Comparison of ENCODE assay signal across 24 mouse cellular contexts in genomic region chr4:141221848-141222247, GRCm38 (mm10). TPM values are rescaled to one million over a fixed set of nuclear protein-coding genes. Genes with fewer than 3 reads are reported as not detected.
A peak's percentile ranks its signal among the peaks of the same experiment; 100 is the strongest.
DNase-seq lines count a peak whose midpoint lies in the region; ATAC-seq and TF ChIP-seq lines count a peak whose summit lies in the region.
"Had no signal": no experiment of that assay in that cellular context is flagged by ENCODE, and none has a peak within 500 bp of the region (broad histone marks: within the 10 kb centered on the region; RNA-seq: fewer than 3 reads in every experiment).

No protein-coding gene starts in this region.

- H3K9me3 ChIP-seq in forebrain, postnatal 0 days (ENCODE audit: low read length) = no peaks in the 10 kb centered on the region
- H3K9me3 ChIP-seq in forebrain, embryonic 13.5 days (replicated peaks) = no peaks in the 10 kb centered on the region
- no peaks in the 10 kb centered on the region for H3K9me3 ChIP-seq in kidney, postnatal 0 days (replicated peaks; ENCODE audit: low read length)
- H3K9me3 ChIP-seq: heart, embryonic 13.5 days; midbrain, embryonic 10.5 days; neural tube, embryonic 12.5 days; stomach, embryonic 15.5 days had no signal

- H3K36me3 ChIP-seq in forebrain, postnatal 0 days (ENCODE audit: insufficient read depth) = peaks cover 9% of the 10 kb centered on the region; the same call in 1 of the 2 replicates
- H3K36me3 ChIP-seq in forebrain, embryonic 13.5 days (ENCODE audit: poor library complexity, severe bottlenecking) = peaks cover 12% of the 10 kb centered on the region
- no peaks in the 10 kb centered on the region for H3K36me3 ChIP-seq in kidney, postnatal 0 days (ENCODE audit: insufficient read depth, low read length)
- H3K36me3 ChIP-seq: heart, embryonic 13.5 days; stomach, embryonic 15.5 days had no signal

- H3K27ac ChIP-seq in forebrain, postnatal 0 days (ENCODE audit: low read depth, low read length) = no peak overlapping the region
- no peak overlapping the region for H3K27ac ChIP-seq in forebrain, embryonic 13.5 days
- no peak overlapping the region for H3K27ac ChIP-seq in kidney, postnatal 0 days
- H3K27ac ChIP-seq: heart, embryonic 13.5 days; midbrain, embryonic 10.5 days; neural tube, embryonic 12.5 days; stomach, embryonic 15.5 days had no signal

- no peak overlapping the region for H3K4me3 ChIP-seq in forebrain, postnatal 0 days (ENCODE audit: low read depth, low read length)
- H3K4me3 ChIP-seq in forebrain, embryonic 13.5 days = no peak overlapping the region
- no peak overlapping the region for H3K4me3 ChIP-seq in kidney, postnatal 0 days (replicated peaks; ENCODE audit: low read depth, low read length)
- H3K4me3 ChIP-seq: heart, embryonic 13.5 days; midbrain, embryonic 10.5 days; neural tube, embryonic 12.5 days; stomach, embryonic 15.5 days had no signal

- H3K27me3 ChIP-seq in forebrain, postnatal 0 days (ENCODE audit: insufficient read depth, low read length) = no peaks in the 10 kb centered on the region
- H3K27me3 ChIP-seq in forebrain, embryonic 13.5 days = no peaks in the 10 kb centered on the region
- no peaks in the 10 kb centered on the region for H3K27me3 ChIP-seq in kidney, postnatal 0 days (ENCODE audit: insufficient read depth, low read length)
- H3K27me3 ChIP-seq: heart, embryonic 13.5 days; neural tube, embryonic 12.5 days; Patski; stomach, embryonic 15.5 days had no signal

- 84% methylated on average over 2 of the region's 2 CpGs for WGBS in forebrain, postnatal 0 days
- WGBS in forebrain, embryonic 13.5 days = 87% methylated on average over 2 of the region's 2 CpGs
- 82% methylated on average over 2 of the region's 2 CpGs for WGBS in kidney, postnatal 0 days

- H3K4me1 ChIP-seq in forebrain, postnatal 0 days (ENCODE audit: insufficient read depth) = no peaks in the 10 kb centered on the region
- H3K4me1 ChIP-seq in forebrain, embryonic 13.5 days = no peaks in the 10 kb centered on the region
- no peaks in the 10 kb centered on the region for H3K4me1 ChIP-seq in kidney, postnatal 0 days (replicated peaks; ENCODE audit: insufficient read depth, low read length)
- H3K4me1 ChIP-seq: midbrain, embryonic 10.5 days; neural tube, embryonic 12.5 days; stomach, embryonic 15.5 days had no signal

- no peak for ATAC-seq in forebrain, postnatal 0 days
- ATAC-seq in forebrain, embryonic 13.5 days = no peak
- ATAC-seq in kidney, postnatal 0 days (replicated peaks; ENCODE audit: low FRiP score, low read depth) = no peak
- ATAC-seq in erythroid progenitor cell, adult 5-6 weeks (replicated peaks; ENCODE audit: low FRiP score, poor library complexity, severe bottlenecking) = no peak
- ATAC-seq: forebrain, embryonic 16.5 days; hindbrain, embryonic 16.5 days; Patski had no signal

- H3K4me2 ChIP-seq in forebrain, postnatal 0 days (ENCODE audit: low read depth) = no peak overlapping the region
- H3K4me2 ChIP-seq in forebrain, embryonic 13.5 days = no peak overlapping the region
- H3K4me2 ChIP-seq in kidney, postnatal 0 days (ENCODE audit: low read length) = no peak overlapping the region
- H3K4me2 ChIP-seq: heart, embryonic 13.5 days; neural tube, embryonic 12.5 days; stomach, embryonic 15.5 days had no signal

- TF ChIP-seq CTCF in forebrain, postnatal 0 days (IDR thresholded peaks at IDR 0.05; ENCODE audit: low read depth) = peak; percentile 23; the same call in 1 of the 2 replicates
- peak; percentile 40 for TF ChIP-seq CTCF in kidney, postnatal 0 days (IDR thresholded peaks at IDR 0.05; ENCODE audit: low read depth)

- no peak overlapping the region for H3K9ac ChIP-seq in forebrain, postnatal 0 days
- no peak overlapping the region for H3K9ac ChIP-seq in forebrain, embryonic 13.5 days
- H3K9ac ChIP-seq in kidney, postnatal 0 days (ENCODE audit: low read depth, low read length) = no peak overlapping the region
- H3K9ac ChIP-seq: heart, embryonic 13.5 days; neural tube, embryonic 12.5 days; stomach, embryonic 15.5 days had no signal

- no peak for DNase-seq in forebrain, postnatal 0 days
- DNase-seq in kidney, postnatal 0 days (ENCODE audit: low spot score) = no peak
- no peak for DNase-seq in kidney, postnatal 10 days
- peak; percentile 22 for DNase-seq in retina, postnatal 1 day
- no peak for DNase-seq in retina, embryonic 14.5 days (ENCODE audit: low spot score)
- no peak for DNase-seq in frontal cortex, postnatal 25 days (ENCODE audit: low spot score in 2 of 2)
- DNase-seq: adrenal gland, postnatal 14 days; B cell, adult 2 months; cerebellum, adult 9-11 months; heart, postnatal 36 days; kidney, adult 8-10 months; kidney, postnatal 4 days; lung, postnatal 4 days; thymus, adult 2 months had no signal

RNA-seq across cellular contexts. Expression of gene Rsg1, which starts 8.1 kb away (rescaled TPM):
- total RNA-seq in forebrain, postnatal 0 days (2014; rRNA removed) = 4.5 and 6.9 TPM in 2 replicates
- polyA plus RNA-seq in forebrain, postnatal 0 days (2015; fragmentation: Nextera tagmentation; extraction: Ambion mirVana) = 3.7 and 5.2 TPM in 2 replicates
- 6.1 and 7.1 TPM in 2 replicates for polyA plus RNA-seq in forebrain, embryonic 13.5 days (2015; fragmentation: Nextera tagmentation; extraction: Ambion mirVana)
- 2.7 and 3.1 TPM in 2 replicates for polyA plus RNA-seq in kidney, postnatal 0 days (2015; fragmentation: Nextera tagmentation; extraction: Ambion mirVana)
- total RNA-seq in erythroid progenitor cell, adult 5-6 weeks (2015; ENCODE audit: low replicate concordance) = not detected in 2 replicates
- not detected in 2 replicates for total RNA-seq in erythroid progenitor cell, adult 5-6 weeks (2017; ENCODE audit: low replicate concordance)

RNA-seq across cellular contexts. Expression of gene Arhgef19, which starts 17.5 kb away (rescaled TPM):
- total RNA-seq in forebrain, postnatal 0 days (2014; rRNA removed) = 0.95 and 1.6 TPM in 2 replicates
- 0.52 and 0.90 TPM in 2 replicates for polyA plus RNA-seq in forebrain, postnatal 0 days (2015; fragmentation: Nextera tagmentation; extraction: Ambion mirVana)
- 0.96 and 1.2 TPM in 2 replicates for polyA plus RNA-seq in forebrain, embryonic 13.5 days (2015; fragmentation: Nextera tagmentation; extraction: Ambion mirVana)
- polyA plus RNA-seq in kidney, postnatal 0 days (2015; fragmentation: Nextera tagmentation; extraction: Ambion mirVana) = 5.2 and 5.7 TPM in 2 replicates
- total RNA-seq in erythroid progenitor cell, adult 5-6 weeks (2015; ENCODE audit: low replicate concordance) = not detected in 2 replicates
- not detected in 2 replicates for total RNA-seq in erythroid progenitor cell, adult 5-6 weeks (2017; ENCODE audit: low replicate concordance)
- total RNA-seq: granulocyte monocyte progenitor cell, adult 5-6 weeks had no signal
